Mouse (Mus musculus) embryonic facial prominence, embryonic 14.5 days (tissue): ENCODE results near the gene Pimreg. TPM values are rescaled to one million over a fixed set of nuclear protein-coding genes. Genes with fewer than 3 reads are reported as not detected.
A peak's percentile ranks its signal among the peaks of the same experiment; 100 is the strongest.

Experiments
- ATAC-seq: fragments of 200-750 bp; cut with Nextera tagmentation; 2 replicates; pipeline ENCODE4 v1.8.0; 2017; ENCODE audit warnings: low read depth, moderate number of reproducible peaks, moderate TSS enrichment
- DNase-seq: peaks from one replicate; pipeline ENCODE4 v3.0.0-alpha.2; 2015; ENCODE audit warnings: low spot score
- H3K27ac ChIP-seq: fragments of 300-500 bp; sonication (generic); replicated peaks from 2 replicates; pipeline ENCODE4 v1.5.1; 2014; ENCODE audit warnings: low read depth, mild to moderate bottlenecking, low read length, moderate library complexity
- H3K27me3 ChIP-seq: fragments of 300-500 bp; sonication (generic); replicated peaks from 2 replicates; pipeline ENCODE4 v1.6.1; 2014; ENCODE audit warnings: low read length; ENCODE audit not compliant: control insufficient read depth, insufficient read depth
- H3K36me3 ChIP-seq: fragments of 300-500 bp; sonication (generic); 2 replicates; pipeline ENCODE4 v1.6.1; 2014; ENCODE audit warnings: low read length, mixed read lengths; ENCODE audit not compliant: control insufficient read depth, insufficient read depth
- H3K4me1 ChIP-seq: fragments of 300-500 bp; sonication (generic); 2 replicates; pipeline ENCODE4 v1.6.1; 2014; ENCODE audit warnings: antibody characterized with exemption, low read length; ENCODE audit not compliant: control insufficient read depth, insufficient read depth
- H3K4me2 ChIP-seq: fragments of 300-500 bp; sonication (generic); 2 replicates; pipeline ENCODE4 v1.6.1; 2014; ENCODE audit warnings: low read depth, mild to moderate bottlenecking, low read length, moderate library complexity, mixed read lengths
- H3K4me3 ChIP-seq: fragments of 300-500 bp; sonication (generic); 2 replicates; pipeline ENCODE4 v1.5.1; 2014; ENCODE audit warnings: low read depth, mild to moderate bottlenecking, low read length
- H3K9ac ChIP-seq: fragments of 300-500 bp; sonication (generic); 2 replicates; pipeline ENCODE4 v1.6.1; 2014; ENCODE audit warnings: low read depth, mild to moderate bottlenecking, low read length, moderate library complexity, mixed read lengths
- H3K9me3 ChIP-seq: fragments of 300-500 bp; sonication (generic); 2 replicates; pipeline ENCODE4 v1.6.1; 2016; ENCODE audit warnings: low read length; ENCODE audit not compliant: control insufficient read depth
- WGBS: fragments of 180-500 bp; shearing (Covaris S2); extraction: QIAGEN DNeasy Blood & Tissue Kit; methylation state at CpG from one replicate; pipeline ENCODE4 v1.1.7; 2014; 5-methylcytosine and 5-hydroxymethylcytosine counted together
- polyA plus RNA-seq: library from polyadenylated mRNA; unstranded; fragments of >200 nt; fragmentation: Nextera tagmentation; extraction: Ambion mirVana; gene quantifications from 2 replicates; pipeline ENCODE4 v1.2.1, GENCODE M21; 2014

Gene Pimreg
- polyA plus RNA-seq, 1 experiment from 2014 or later, result 77.9 TPM

DNA sequence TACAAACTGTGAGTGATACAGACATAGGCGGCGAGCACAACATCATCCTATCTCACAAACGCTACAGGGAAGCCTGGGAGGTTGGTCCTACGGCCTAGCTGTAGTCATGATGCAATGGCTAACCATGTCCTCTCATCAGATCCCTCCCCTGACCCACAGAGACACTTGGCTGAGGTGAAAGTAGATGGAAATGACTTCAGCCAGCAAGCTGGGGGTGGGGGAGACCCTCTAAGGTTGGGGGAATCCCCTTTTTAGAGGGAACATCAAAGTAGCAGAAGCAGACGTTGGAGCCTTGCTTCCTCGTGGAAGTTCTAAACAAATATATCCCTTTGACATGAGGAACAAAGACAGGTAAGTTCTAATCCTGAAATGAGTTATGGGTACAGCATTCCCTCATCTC lies 22.6 kb downstream of the Pimreg start:
- no peak overlapping the region for H3K4me2 ChIP-seq
- no peak overlapping the region for H3K4me3 ChIP-seq
- no peak overlapping the region for H3K9ac ChIP-seq
- no peak for ATAC-seq
- no peak for DNase-seq
- H3K36me3 ChIP-seq, result no peaks in the 10 kb centered on the region
- no peaks in the 10 kb centered on the region for H3K4me1 ChIP-seq
- H3K27ac ChIP-seq, result no peak overlapping the region
- WGBS, result 86% methylated on average over 6 of the region's 6 CpGs
- no peaks in the 10 kb centered on the region for H3K27me3 ChIP-seq
- peaks cover 15% of the 10 kb centered on the region for H3K9me3 ChIP-seq

- H3K4me2 ChIP-seq, result no peak overlapping the region
- DNase-seq (no peak), ATAC-seq (no peak)
- H3K4me3 ChIP-seq, result no peak overlapping the region
- no peaks in the 10 kb centered on the region for H3K36me3 ChIP-seq
- WGBS, result 83% methylated on average over 8 of the region's 8 CpGs
- H3K4me1 ChIP-seq, result no peaks in the 10 kb centered on the region
- H3K9ac ChIP-seq, result no peak overlapping the region
- no peaks in the 10 kb centered on the region for H3K27me3 ChIP-seq
- H3K9me3 ChIP-seq, result peaks cover 15% of the 10 kb centered on the region
- H3K27ac ChIP-seq, result no peak overlapping the region
Measured at GRCm38 (mm10) chr11:72065103-72065502, 23.3 kb downstream of the Pimreg start.

DNA sequence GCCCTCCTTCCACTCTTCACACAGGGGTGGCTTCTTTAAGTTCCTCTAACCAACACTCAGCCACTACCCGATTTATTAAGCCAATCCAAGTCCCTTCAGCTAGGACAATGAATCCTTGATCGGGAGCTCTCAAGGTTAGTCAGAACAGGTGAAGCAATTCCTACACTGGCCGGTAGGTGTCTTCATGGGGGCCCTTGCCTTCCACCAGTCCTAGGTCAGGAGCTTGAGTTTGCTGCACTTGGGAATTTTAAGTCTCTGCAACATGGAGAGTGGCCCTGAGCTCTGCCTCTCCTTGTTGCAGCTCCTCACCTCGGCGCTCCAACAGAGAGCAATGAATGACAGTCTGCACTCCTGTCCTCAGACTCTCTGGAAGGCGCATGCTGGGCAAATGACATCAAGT lies 24.5 kb downstream of the Pimreg start:
- Histone ChIP-seq H3K4me1 (no peaks in the 10 kb centered on the region), H3K27me3 (no peaks in the 10 kb centered on the region), H3K4me2 (no peak overlapping the region), H3K4me3 (no peak overlapping the region), H3K27ac (no peak overlapping the region), H3K9ac (no peak overlapping the region), H3K9me3 (peaks cover 15% of the 10 kb centered on the region), H3K36me3 (no peaks in the 10 kb centered on the region)
- no peak for ATAC-seq
- WGBS, result 28% methylated on average over 6 of the region's 6 CpGs
- no peak for DNase-seq

GRCm38 (mm10) chr11:72067326-72067725 lies 25.5 kb downstream of the Pimreg start:
- Histone ChIP-seq H3K27ac (no peak overlapping the region), H3K4me3 (no peak overlapping the region), H3K4me2 (no peak overlapping the region), H3K9ac (no peak overlapping the region), H3K4me1 (no peaks in the 10 kb centered on the region), H3K27me3 (no peaks in the 10 kb centered on the region), H3K9me3 (peaks cover 15% of the 10 kb centered on the region), H3K36me3 (no peaks in the 10 kb centered on the region)
- ATAC-seq, result no peak
- 67% methylated on average over 5 of the region's 5 CpGs for WGBS
- DNase-seq, result no peak

GRCm38 (mm10) chr11:72068026-72068425 lies 26.2 kb downstream of the Pimreg start:
- Histone ChIP-seq H3K4me3 (no peak overlapping the region), H3K27me3 (no peaks in the 10 kb centered on the region), H3K9me3 (peaks cover 15% of the 10 kb centered on the region), H3K9ac (no peak overlapping the region), H3K4me1 (no peaks in the 10 kb centered on the region), H3K27ac (no peak overlapping the region), H3K4me2 (no peak overlapping the region), H3K36me3 (no peaks in the 10 kb centered on the region)
- DNase-seq (peak; percentile 53), ATAC-seq (0 out of 2 replicates have a peak, but pooled peaks have one; percentile 42)
- WGBS, result 46% methylated on average over 7 of the region's 7 CpGs

GRCm38 (mm10) chr11:72070733-72071132 lies 28.9 kb downstream of the Pimreg start:
- no peak overlapping the region for H3K9ac ChIP-seq
- ATAC-seq (peak; percentile 37; the same call in 1 of the 2 replicates), DNase-seq (no peak)
- H3K27ac ChIP-seq, result no peak overlapping the region
- WGBS, result 78% methylated on average over 9 of the region's 9 CpGs
- H3K4me2 ChIP-seq, result no peak overlapping the region
- no peak overlapping the region for H3K4me3 ChIP-seq
- no peaks in the 10 kb centered on the region for H3K4me1 ChIP-seq
- no peaks in the 10 kb centered on the region for H3K9me3 ChIP-seq
- no peaks in the 10 kb centered on the region for H3K27me3 ChIP-seq
- H3K36me3 ChIP-seq, result no peaks in the 10 kb centered on the region

DNA sequence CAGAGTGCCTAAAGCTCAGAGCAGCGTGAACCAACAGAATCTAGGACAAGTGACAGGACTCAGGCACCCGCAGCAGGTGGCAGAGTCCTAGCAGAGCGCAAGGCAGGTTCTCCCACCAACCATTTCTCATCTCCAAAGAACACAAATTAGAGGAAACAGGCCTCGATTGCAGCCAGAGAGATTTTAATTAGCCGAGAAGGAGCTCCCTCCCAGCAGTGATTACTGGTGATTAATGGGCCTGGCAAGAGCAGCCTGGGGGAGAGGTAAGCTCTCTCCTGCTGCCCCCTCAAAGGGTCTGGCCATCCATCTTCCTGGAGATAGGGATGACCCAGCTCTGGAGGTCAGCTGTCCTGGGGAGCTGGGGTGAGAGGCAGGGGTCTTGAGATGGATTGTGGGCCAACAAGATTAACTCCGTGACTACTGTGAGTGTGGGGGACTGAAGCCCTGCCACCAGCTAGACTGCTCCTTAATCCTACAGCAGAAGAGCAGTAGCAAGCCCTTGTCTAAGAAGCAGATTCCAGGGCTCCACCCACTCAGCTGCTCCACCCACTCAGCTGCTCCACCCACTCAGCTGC lies 30.6 kb downstream of the Pimreg start:
- no peak for ATAC-seq
- WGBS, result 46% methylated on average over 6 of the region's 6 CpGs

GRCm38 (mm10) chr11:72074230-72074629 lies 32.4 kb downstream of the Pimreg start:
- H3K9me3 ChIP-seq, result no peaks in the 10 kb centered on the region
- 83% methylated on average over 13 of the region's 13 CpGs for WGBS
- H3K4me3 ChIP-seq, result no peak overlapping the region
- no peak for ATAC-seq
- no peak overlapping the region for H3K27ac ChIP-seq
- H3K9ac ChIP-seq, result no peak overlapping the region
- no peak overlapping the region for H3K4me2 ChIP-seq
- no peaks in the 10 kb centered on the region for H3K4me1 ChIP-seq
- H3K27me3 ChIP-seq, result no peaks in the 10 kb centered on the region
- no peak for DNase-seq
- no peaks in the 10 kb centered on the region for H3K36me3 ChIP-seq

More for the DNA sequence above, 30.6 kb downstream of the Pimreg start:
- H3K36me3 ChIP-seq, result no peaks in the 10 kb centered on the region
- no peak for DNase-seq
- no peak overlapping the region for H3K9ac ChIP-seq
- H3K4me2 ChIP-seq, result no peak overlapping the region
- H3K27me3 ChIP-seq, result no peaks in the 10 kb centered on the region
- no peak overlapping the region for H3K4me3 ChIP-seq
- H3K27ac ChIP-seq, result no peak overlapping the region
- H3K4me1 ChIP-seq, result no peaks in the 10 kb centered on the region
- no peaks in the 10 kb centered on the region for H3K9me3 ChIP-seq

- Histone ChIP-seq H3K27me3 (no peaks in the 10 kb centered on the region), H3K4me2 (no peak overlapping the region), H3K4me3 (no peak overlapping the region), H3K9me3 (no peaks in the 10 kb centered on the region), H3K27ac (no peak overlapping the region), H3K4me1 (no peaks in the 10 kb centered on the region), H3K36me3 (no peaks in the 10 kb centered on the region), H3K9ac (no peak overlapping the region)
- ATAC-seq (no peak), DNase-seq (no peak)
- WGBS, result 36% methylated on average over 3 of the region's 3 CpGs
Measured at GRCm38 (mm10) chr11:72078056-72078455, 36.2 kb downstream of the Pimreg start.
